Mouse (Mus musculus): ENCODE data around the gene Wdr89. TPM values are rescaled to one million over a fixed set of nuclear protein-coding genes. Genes with fewer than 3 reads are reported as not detected.

Wdr89 gene
- total RNA-seq, 2 experiments from 2014 or later = 1.9 to 2.8 TPM

DNA sequence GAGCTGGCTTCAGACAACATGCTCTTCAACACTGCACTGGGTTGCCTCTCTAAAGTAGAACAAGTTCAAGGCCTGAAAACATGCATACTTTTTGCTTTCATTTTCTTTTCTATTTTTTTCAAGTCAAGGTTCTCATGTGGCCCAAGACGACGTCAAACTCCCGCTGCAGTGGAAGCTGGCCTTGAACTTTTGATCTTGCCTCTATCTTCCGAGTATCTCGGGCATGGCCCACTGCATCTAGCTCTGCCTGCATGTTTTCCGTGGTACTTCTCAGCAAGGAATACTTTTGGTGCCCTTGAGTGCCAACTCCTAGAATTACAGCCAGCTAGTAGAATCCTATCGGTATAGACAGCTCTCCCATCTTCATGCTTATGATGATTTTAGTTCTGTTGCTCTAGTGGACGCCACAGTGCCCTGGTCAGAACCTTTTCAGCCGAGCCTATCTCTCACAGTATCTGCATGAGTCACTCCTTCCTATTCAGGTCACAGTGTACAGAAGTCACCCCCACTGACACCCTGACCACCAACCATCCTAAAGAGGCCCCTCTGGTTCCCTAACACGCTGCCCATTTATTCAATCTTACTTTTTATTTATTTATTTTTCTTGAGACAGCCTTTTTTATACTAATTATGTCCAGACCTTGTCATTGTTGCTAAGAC, 33.4 kb downstream of the Wdr89 start:
- no peak overlapping the region for H3K4me3 ChIP-seq
- no peak overlapping the region for H3K27ac ChIP-seq
- TF ChIP-seq CTCF (IDR thresholded peaks at IDR 0.05) = no peak
- intact Hi-C loops (cut with DNase I) = no loop called here
- DNase-seq = no peak

DNA sequence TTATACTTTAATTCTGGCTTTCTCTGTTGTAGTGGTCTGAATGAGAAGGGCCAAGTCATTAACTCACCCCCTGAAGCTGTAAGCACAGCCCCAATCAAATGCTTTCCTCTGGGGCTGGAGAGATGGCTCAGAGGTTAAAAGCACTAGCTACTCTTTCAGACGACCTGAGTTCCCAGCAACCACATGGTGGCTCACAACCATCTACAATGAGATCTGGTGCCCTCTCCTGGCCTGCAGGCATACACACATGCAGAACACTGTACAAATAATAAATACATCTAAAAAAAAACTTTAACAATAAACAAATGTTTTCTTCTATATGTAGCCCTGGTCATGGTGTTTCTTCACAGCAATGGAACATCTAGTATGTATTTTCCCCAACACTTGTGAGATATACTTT, 39.7 kb downstream of the Wdr89 start:
- Histone ChIP-seq H3K27ac (no peak overlapping the region), H3K4me3 (no peak overlapping the region)
- intact Hi-C loops (cut with DNase I) = no loop called here
- no peak for DNase-seq
- TF ChIP-seq CTCF (IDR thresholded peaks at IDR 0.05) = peak; percentile 24; the same call in 1 of the 2 replicates

DNA sequence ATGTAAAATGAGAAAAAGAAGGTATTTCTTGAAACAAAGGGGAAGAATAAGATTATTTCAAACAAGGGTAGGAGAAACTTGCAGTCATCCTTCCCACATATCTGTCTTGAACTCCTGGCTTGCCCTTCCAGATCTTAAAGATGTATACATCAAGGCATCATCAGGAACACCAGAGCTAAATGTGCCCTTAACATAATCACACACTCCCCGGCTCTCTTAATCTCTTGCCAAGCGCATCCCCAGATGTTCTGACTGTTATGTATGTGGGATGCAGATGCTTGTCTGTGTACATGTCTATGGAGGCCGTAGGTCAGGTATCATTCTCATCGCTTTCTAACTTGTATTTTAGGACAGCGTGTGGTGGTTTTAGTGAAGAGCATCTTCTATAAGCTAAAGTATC, 46.0 kb downstream of the Wdr89 start:
- Histone ChIP-seq H3K4me3 (no peak overlapping the region), H3K27ac (no peak overlapping the region)
- DNase-seq = no peak
- no peak for TF ChIP-seq CTCF (IDR thresholded peaks at IDR 0.05)
- intact Hi-C loops (cut with DNase I) = no loop called here

DNA sequence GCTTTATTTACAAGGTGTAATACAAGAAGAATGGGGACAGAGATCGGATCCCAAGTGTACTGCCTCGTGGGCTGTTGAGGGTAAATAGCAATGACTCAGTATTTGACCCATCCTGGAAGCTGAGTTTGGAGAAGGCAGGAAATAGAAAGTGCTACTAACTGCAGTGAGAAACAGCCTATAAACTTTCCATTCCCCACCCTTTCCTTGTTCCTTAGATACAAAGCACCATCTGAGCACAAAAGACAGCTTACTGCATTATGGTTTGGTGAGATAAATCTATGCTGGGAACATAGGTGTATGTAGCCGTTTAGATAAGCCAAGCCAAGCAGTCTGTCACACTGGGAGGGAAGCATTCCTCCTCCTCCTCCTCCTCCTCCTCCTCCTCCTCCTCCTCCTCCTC, 46.5 kb downstream of the Wdr89 start:
- TF ChIP-seq CTCF (IDR thresholded peaks at IDR 0.05) = no peak
- H3K4me3 ChIP-seq = no peak overlapping the region
- DNase-seq = no peak
- intact Hi-C loops (cut with DNase I) = no loop called here
- H3K27ac ChIP-seq = no peak overlapping the region

DNA sequence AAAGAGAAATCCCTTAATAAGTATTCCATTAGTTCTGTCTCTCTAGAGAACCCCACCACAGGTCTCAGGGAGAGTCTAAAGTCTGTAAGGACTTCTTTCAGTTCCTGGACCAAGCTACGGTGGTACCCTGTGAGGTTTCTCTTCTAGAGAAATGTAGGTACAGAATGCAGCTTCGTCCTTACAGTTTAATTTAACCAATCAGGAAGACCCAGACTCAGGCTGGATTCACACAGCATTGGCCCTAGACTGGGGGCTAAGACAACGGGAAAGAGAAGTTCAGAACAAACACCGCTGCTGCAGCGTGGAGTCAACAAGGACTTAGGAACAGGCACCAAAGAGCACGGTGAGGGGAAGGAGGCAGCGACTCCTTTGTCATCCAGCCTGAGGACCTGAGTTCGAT, 52.5 kb downstream of the Wdr89 start:
- Histone ChIP-seq H3K27ac (no peak overlapping the region), H3K4me3 (peak overlapping the region; percentile 69)
- no peak for TF ChIP-seq CTCF (IDR thresholded peaks at IDR 0.05)
- intact Hi-C loops (cut with DNase I) = no loop called here
- DNase-seq = no peak

DNA sequence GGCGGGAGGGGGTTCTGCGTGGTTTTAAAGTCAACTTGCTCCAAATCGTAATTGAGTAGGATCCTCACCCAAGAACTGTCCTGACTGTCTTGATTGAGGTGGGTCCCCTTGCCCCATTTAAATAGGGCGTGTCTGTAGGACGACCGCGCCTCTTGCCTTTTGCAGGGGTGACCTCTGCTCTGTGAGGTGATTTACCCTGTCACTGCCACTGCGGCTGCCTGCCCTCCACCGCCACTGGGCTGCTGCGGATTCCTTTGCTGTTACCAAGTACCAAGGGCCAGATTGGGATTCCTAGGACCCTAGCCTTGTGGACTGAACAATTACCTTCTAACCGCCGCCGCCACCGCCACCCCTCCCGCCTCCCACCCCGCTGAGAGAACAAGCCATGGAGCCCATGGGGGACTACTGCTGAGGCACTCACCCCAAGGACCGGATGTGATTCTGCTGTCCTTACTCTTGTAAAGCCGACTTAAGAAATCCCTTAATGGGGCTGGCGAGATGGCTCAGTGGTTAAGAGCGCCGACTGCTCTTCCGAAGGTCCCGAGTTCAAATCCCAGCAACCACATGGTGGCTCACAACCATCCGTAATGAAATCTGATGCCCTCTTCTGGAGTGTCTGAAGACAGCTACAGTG, 53.1 kb downstream of the Wdr89 start:
- TF ChIP-seq CTCF (IDR thresholded peaks at IDR 0.05) = no peak
- Histone ChIP-seq H3K4me3 (peak overlapping the region; percentile 69), H3K27ac (peak overlapping the region; percentile 53)
- intact Hi-C loops (cut with DNase I) = no loop called here
- DNase-seq = peak; percentile 35

DNA sequence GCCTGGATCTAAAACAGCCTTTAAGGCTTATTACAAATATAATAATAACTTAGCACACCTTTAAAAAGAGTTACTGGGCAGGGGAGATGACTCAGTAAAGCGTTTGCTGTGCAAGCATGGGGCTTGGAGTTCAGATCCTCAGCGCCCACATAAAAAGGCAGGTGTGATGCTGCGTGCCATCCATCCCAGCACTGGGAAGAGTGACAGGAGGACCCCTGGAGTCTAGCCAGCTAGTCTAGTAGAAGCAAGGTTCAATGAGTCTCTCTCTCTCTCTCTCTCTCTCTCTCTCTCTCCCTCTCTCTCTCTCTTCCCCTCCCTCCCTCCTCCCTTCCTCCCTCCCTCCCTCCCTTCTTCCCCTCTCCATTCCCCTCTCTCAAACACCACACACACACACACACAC, 53.8 kb downstream of the Wdr89 start:
- Histone ChIP-seq H3K27ac (no peak overlapping the region), H3K4me3 (no peak overlapping the region)
- TF ChIP-seq CTCF (IDR thresholded peaks at IDR 0.05) = no peak
- no peak for DNase-seq
- intact Hi-C loops (cut with DNase I) = no loop called here

- H3K27ac ChIP-seq = no peak overlapping the region
- intact Hi-C loops (cut with DNase I) = no loop called here
- no peak for DNase-seq
- no peak for TF ChIP-seq CTCF (IDR thresholded peaks at IDR 0.05)
- no peak overlapping the region for H3K4me3 ChIP-seq
Measured at GRCm38 (mm10) chr12:75612711-75613110, 56.6 kb downstream of the Wdr89 start.

- no peak for TF ChIP-seq CTCF (IDR thresholded peaks at IDR 0.05)
- no peak overlapping the region for H3K27ac ChIP-seq
- H3K4me3 ChIP-seq = no peak overlapping the region
- DNase-seq = peak; percentile 28
- intact Hi-C loops (cut with DNase I) = loop anchor here (5.0 kb wide), 2 partner anchors 58 to 137 kb away; no protein-coding TSS in a partner anchor
Measured at GRCm38 (mm10) chr12:75599490-75599889, 69.8 kb downstream of the Wdr89 start.

- Histone ChIP-seq H3K4me3 (no peak overlapping the region), H3K27ac (no peak overlapping the region)
- no peak for TF ChIP-seq CTCF (IDR thresholded peaks at IDR 0.05)
- intact Hi-C loops (cut with DNase I) = loop anchor here (5.0 kb wide), 2 partner anchors 58 to 137 kb away; no protein-coding TSS in a partner anchor
- DNase-seq = no peak
Measured at GRCm38 (mm10) chr12:75598988-75599387, 70.3 kb downstream of the Wdr89 start.

DNA sequence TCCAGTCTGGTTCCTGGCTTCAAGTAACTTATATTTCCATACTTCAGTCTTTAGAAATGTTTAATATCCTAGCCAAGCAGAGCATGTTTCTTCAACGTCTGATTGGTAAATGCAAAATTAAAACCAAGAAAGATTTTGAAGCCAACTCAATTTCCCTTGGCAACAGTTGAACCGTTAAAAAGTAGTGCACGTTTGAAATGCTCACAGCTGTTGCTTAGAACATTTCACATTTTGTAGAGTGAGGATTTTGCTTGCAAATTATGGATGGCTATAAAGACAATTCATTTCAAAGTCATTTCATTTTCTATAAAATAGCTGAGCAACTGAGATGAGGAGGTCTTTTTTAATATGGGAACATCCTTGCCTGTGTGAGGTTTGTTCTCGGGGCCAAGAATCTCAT, 71.6 kb downstream of the Wdr89 start:
- intact Hi-C loops (cut with DNase I) = loop anchor here (5.0 kb wide), 2 partner anchors 60 to 135 kb away; no protein-coding TSS in a partner anchor
- TF ChIP-seq CTCF (IDR thresholded peaks at IDR 0.05) = no peak
- no peak for DNase-seq
- H3K27ac ChIP-seq = no peak overlapping the region
- H3K4me3 ChIP-seq = no peak overlapping the region

DNA sequence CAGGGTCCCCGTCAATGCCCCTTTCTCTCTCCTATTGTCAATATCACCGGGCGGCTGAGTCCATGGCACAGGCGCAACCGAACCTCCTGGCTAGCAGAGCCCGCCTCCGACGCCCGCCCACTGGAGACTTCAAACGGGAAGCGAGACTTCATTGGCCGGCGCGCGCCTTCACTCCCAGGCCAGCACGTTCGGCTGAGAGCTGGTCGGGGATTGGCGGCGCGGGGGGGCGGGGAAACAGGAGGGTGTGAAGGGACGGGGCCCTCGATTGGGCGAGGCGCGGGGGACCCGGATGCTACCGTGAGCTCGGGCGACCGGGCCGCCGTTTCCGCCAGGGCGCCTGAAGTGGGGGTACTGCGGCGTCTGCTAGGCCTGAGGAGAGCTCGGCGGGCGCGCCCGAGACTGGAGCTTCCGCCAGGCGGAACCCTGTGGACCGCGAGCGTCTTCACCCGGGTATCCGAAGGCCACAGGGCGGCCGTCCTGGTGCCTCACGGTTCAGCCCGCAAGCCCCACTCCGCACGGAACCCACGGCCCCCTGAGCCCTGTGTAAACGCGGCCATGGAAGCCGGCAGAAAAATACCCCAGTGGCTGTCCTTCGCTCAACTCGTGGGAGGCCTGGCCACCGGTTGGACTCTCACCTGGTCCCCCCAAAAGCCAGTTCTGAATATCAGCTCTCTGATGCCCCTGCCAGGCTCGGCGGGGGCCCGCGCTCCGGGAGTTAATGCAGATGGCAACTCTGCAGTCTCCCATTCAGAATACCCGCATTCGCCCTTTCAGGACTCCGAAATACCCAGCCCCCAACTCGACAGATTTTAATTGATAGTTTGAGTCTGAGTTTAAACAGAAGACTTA, 73.0 kb downstream of the Wdr89 start, which contains the start of gene Ppp2r5e:
Gene Ppp2r5e, minus strand, starts transcription at position 92 of the 849 bp plus-strand sequence.
- DNase-seq = peak; percentile 100
- Histone ChIP-seq H3K4me3 (peak within 1 kb of the TSS; percentile 99), H3K27ac (peak within 1 kb of the TSS; percentile 99)
- TF ChIP-seq CTCF (IDR thresholded peaks at IDR 0.05) = peak; percentile 7; the same call in 1 of the 2 replicates
- intact Hi-C loops (cut with DNase I) = loop anchor here (5.0 kb wide), 2 partner anchors 61 to 134 kb away; no protein-coding TSS in a partner anchor
